Mouse (Mus musculus) heart, postnatal 0 days (tissue): Measurements from ENCODE around the gene Terf2.

ENCODE experiments used
- CTCF ChIP-seq: IDR thresholded peaks from 2 replicates; pipeline ENCODE4 v1.5.1; 2016; ENCODE audit warnings: antibody characterized with exemption, control low read depth, low read depth
- EP300 ChIP-seq: IDR thresholded peaks from 2 replicates; pipeline ENCODE4 v1.6.1; 2016; ENCODE audit warnings: antibody characterized with exemption, low read depth

DNA sequence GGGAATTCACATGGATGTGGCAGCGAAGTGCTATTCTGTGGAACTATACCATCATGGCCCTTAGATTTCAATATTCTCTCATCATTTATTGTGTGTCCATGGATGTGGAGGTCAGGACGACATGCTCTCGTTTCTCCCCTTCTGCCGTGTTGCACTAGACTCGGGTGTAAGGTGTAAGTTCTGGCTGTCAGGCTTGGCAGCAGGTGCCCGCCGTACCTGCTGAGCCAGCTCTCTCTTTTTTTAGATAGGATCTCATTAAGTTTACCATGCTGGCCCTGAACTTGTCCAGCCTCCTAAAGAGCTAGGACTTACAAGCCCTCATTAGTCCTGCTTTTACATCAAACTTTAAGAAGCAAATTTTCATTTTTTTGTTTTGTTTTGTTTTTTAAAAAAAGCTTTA lies 5.8 kb downstream of the Terf2 start:
- no peak for TF ChIP-seq CTCF
- no peak for TF ChIP-seq EP300
